Mouse (Mus musculus) heart, adult 9 months (tissue): ENCODE measurements at regions not wholly inside any gene's neighbourhood (a gene's known extent, or its start where the extent isn't known, plus 50 kb on each side); places are given as distances from the start of the nearest gene placed in this dataset.
A peak's percentile ranks its signal among the peaks of the same experiment; 100 is the strongest.

ENCODE experiments used
- DNase-seq, 2 experiments: peaks; one replicate each; pipeline ENCODE4 v3.0.0; 2022; ENCODE audit warnings: low spot score in 2 of 2

DNA sequence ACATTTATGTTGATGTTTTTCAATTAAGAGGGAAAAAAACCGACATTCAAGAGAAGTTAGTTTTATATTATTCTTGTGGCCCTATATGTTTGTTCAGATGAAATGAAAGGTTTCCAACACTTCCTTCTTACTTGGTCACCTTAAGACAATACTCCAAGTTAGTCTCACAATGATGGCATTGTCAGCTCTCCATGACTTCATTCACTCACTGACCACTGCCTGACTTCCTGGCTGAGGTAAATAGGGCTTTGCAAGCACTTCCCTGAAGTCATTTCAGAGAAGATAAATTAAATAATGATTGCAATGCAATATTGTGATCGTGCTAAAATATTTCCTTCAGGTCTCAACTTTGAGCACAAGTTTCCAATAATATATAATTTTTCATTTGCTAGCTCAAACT lies 197.9 kb upstream of the Cep162 start:
- no peak for DNase-seq

DNA sequence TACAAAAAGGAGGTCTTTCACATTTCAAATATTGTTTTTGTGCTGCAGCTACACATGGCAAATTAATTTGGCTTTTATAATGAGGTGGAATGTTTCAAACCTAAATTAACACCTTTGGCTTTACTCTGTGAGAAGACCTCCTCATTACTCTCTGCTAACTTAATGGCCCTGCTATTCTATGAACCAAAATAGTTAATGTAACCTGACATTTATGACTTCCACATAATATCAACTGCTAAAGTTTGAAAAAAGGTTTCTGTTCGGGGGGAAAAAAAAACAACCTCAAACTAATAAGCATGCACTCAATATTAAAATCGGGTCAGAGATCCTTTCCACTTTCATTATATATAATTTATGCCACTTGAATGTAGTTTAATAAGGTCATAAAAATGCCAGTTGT lies 197.2 kb upstream of the Cep162 start:
- DNase-seq = no peak

DNA sequence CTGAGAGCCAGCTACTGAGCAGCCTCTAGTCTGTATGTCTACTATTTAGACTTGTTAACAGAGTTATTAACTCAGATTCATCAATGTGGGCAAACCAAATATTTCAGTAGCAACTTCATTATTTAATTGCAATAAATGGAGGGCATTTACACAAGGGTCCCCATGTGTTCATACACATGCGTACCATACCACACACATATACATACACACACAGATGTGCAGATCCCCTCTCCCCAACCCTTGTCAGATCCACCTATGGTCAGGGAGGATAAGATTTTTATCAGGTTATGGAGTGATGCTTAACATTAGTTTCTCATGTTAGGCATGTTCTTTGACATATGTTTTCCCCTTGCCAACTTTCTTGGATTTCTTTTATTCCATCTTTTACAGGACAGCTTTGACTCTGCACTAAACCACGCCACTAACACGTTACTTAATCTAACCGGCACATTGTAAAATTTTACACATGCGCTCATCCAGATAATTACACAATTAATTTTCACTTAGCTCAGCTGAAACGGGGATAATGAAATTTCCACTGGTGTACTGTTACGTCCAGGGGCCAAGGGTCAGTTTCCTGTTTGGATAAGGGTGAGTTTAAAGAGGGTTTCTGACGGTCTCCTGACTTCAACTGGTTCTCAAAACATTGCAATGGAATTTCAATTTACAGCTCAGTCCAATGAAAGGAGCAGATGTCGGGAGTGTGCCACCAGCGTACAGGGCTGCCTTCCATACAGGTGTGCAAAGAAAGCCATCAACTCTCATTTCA lies 188.3 kb upstream of the Cep162 start:
- no peak for DNase-seq

DNA sequence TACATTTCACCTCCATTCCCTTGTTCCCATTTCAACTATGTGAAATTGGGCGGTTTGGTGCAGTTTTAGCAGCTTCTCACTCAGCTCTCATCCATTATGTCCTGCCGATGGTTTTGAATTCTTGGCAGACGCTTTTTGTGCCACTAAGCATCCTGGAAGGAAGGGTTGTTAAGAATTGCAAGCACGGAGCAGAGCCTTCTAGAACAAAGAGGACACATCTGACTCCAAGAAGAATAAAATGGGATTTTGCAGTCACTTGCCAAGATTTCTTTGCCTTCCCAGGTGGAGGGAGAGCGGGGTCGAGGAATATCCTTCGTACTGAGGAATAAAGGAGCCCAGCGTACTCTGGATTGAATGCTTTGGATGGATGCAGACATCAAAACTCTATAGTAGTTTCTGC lies 176.7 kb upstream of the Cep162 start:
- DNase-seq = no peak

DNA sequence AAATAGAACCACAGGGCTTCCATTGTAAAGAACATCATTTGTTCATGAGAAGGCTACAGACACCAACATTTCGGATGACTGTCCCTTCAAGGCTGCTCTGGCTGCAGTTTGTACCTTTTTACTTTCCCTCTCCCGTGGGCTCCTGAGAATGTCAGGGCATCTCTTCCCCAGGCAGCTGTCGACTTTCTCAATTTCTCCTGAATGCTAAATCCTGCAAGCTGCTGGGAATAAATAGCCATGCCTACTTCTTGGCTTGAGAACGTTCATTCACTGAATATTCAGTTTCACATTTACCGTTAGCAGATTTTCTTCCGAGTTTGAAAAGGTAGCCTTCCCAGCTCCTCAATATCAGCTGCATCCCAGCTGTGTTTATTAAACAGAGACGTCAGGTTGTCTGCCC lies 176.2 kb upstream of the Cep162 start:
- no peak for DNase-seq

DNA sequence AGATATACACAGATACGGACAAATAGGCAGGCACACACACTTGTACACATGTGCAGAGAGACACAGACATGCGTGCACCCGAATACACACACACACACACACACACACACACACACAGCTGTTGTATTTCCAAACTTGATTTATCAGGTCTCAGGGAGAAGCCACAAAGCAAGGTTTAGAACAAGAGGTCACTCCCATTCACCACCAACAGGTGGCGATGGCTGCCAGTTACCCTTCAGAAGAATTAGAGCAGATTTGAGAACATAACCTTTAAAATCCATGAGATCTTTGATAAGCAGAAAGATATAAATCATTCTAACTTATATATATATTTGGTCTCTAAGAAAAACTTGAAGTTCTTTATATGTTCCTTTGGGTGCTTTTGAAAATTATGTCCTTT lies 169.9 kb upstream of the Cep162 start:
- DNase-seq = no peak

DNA sequence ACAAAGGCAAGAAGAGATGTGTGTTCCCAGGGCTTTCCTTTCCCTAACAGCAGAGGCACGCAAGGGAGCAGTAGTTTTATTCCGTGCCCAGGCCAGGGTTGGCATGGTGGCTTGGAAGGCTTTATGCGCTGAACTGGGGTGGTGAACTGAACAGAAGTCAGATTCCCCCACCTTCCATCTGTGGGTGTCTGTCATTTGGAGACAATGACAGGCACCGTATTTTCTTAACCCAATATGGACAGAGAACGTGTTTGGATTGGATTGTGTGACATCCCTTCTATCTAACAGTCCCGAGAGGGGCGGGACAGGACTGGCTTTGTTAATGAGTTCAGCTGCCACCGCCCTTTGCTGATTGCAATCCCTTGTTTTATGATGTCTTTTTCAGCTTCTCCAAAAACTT lies 165.8 kb upstream of the Cep162 start:
- DNase-seq = no peak

DNA sequence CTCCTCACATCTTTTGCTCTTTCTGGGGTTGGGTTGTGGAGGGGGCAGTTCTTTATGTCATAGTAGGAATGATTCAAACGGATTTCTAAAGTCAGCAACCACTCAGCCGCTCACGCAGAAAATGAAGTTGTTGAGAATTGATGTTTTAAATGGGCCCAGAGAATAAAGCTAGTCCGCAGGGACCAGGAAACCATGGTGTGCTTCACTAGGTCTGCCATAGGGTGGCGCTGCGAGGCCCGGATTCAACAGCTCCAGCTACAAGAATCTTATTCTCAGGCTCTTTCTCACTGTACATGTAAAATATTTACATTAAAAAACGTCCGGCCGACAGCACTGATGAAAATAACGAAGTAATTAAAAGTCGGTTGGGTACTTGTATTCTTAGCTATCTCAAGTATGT lies 164.0 kb upstream of the Cep162 start:
- peak in 1 of 2 experiments; percentile 3 for DNase-seq

DNA sequence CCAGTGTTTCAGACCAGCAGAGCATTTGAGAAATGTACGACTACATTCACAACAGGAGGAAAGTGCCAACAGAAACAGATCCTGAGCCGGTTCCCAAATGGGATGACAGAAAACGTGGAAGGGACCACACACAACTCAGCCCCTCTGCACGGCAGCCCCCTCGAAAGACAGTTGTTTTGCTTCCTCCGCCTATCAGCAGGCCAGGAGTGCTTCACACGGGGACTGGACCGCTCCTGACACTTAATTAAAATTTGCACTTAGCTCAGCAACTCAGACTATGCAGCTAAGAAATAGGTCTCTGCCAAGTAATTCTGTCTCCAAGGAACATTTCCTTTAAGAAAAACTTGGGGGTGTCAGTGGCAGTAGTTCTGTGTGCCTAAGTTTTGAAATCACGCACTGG lies 157.6 kb upstream of the Cep162 start:
- DNase-seq = no peak

DNA sequence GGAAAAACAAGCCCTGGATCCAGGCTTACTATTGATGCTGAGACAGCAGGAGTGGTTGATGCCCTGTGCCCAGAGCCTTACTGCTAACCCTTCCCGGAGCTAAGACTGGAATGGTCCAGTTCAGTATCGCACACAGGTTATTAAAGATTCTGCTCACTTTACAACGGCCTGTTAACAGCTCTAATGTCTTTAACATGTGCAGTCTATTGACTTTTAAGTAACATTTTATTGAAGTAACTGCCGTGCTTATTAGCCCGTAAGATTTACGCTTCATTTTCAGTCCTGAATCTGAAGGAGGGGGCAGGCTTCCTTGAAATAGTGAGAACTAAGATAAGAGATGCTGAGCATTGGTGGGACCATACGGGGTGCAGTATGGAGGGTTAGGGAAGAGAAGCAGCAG lies 155.7 kb upstream of the Cep162 start:
- no peak for DNase-seq

DNA sequence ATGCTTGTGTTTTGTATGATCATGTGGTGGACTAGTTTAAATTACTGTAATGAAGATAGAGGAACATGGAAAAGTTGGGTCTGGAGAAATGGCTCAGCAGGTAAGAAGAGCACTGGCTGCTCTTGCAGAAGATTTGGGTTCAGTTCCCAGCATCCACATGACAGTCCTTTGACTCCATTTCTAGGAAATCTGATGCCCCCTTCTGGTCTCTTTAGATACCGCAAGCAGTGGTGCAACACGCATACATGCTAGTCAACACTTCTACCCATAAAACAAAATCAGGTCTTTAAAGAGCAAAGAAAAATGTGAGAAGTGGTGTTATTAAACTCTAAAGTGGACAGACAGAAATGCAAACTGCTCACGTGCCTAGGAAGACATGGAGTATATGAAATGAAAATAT lies 154.4 kb upstream of the Cep162 start:
- DNase-seq = no peak

DNA sequence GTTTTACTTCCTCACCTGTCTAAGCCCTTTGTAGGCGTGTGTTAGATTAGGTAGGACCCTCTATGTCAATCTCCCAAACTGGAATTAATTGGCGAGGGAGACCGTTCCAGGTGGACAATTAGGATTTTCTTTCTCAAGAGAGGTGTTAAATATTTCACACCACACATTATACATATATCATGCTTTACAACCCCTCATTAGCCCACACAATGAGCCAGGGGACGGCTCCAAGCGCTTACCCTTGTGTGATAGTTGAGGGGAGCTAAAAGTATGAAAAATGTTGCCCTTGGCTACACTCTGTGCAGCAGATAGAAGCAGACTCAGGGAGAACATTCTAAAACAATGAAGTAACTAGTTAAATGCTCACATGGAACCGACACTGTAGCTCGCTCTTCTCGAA lies 153.5 kb upstream of the Cep162 start:
- no peak for DNase-seq

DNA sequence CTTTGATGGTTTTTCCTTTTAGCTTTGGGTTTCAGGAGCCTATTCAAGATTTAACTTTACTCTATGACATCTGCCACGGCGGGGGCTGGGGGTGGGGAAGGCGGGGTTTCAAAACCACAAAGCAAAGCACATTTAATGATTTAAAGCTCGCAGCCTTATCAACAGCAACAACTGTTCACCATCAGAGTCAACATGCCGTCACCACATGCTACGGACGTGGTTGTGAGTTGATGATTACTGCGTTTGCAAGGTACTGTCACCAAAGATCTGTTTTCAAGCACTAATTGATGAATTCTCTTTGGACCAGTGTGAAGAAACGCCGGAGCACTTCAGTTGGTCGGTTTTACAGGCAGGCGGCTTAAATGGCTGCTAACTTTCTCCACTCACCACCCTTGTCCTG lies 151.1 kb upstream of the Cep162 start:
- no peak for DNase-seq

DNA sequence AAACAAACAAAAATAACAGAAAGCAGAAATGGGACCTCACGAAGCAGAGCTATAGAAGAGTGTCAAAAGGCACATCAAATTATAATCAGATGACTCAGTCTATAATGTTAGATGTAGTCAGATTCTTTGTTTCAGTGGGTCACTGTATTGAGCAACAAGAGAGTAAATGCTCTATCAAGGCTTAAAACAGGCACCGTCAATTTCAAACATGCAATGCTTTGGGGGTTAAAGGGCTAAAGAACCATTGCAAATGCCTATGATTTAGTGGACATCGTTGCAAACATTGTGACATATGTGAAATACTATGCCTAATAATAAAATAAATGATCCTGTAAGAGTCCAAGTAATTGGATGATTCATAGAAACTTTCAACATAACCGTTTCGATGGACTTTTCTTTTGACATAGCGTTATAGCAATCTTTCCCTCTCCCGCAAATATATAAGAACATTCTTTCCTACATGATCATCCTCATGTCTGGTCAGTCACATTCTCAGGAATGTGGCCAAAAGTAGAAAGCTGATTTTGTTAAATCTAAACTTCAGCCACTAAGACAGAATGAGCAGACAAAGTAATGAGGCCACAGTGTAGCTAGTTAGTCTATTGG lies 149.9 kb upstream of the Cep162 start:
- DNase-seq = no peak

DNA sequence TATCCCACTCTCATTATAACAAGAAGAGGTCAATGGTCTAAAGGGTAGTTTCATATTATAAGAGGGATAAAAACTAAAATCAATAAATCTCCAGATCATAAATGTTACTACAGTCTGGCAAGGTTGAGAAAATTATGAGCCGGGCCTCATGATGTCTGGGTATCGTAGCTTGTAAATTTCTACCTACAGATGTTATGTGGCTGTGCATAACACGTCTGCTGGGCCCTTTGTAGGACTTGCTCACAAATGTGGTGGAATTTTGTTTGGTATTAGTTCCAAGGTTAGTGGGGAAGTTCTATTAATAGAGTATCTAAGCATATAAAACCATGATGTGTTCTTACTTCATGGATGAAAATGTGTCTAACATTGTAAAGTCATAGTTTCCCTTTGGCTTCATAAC lies 146.7 kb upstream of the Cep162 start:
- DNase-seq = no peak

DNA sequence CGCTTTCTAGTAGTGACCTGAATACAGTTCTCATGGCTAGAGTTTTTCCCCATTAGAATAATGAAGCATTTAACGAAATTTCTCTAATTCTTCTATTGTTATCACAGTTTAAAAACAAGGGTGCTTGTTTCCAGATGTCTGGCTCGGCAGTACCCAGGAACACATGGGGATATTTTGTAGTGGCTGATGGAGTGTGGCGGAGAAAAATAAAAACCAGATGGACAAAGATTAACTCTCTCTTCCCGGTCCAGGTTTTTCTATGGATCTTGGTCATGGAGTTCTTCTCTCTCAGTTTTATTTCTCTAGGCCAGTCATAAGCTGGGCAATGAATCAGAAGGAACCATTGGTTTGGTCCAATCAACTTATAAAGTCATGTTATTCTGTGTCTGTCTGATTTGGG lies 132.2 kb upstream of the Cep162 start:
- DNase-seq = no peak

DNA sequence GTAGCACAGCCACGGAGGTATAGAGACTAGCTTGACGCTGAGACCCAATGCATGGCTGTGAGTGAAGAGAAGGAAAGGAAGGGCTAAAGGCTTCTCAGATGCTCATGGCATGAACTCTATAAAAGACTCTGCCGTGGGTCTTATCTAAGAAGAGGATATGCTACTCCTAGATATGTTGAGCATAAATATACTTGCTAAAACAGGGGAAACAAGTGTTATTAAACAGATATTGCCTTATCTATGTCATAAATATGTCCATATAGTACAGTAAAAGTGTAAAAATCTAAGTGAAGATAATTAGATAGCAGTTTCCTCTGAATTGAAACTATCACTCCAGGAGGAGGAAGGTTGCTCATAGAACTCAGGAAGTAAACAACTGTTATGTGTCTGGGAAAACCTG lies 128.2 kb upstream of the Cep162 start:
- DNase-seq = no peak

DNA sequence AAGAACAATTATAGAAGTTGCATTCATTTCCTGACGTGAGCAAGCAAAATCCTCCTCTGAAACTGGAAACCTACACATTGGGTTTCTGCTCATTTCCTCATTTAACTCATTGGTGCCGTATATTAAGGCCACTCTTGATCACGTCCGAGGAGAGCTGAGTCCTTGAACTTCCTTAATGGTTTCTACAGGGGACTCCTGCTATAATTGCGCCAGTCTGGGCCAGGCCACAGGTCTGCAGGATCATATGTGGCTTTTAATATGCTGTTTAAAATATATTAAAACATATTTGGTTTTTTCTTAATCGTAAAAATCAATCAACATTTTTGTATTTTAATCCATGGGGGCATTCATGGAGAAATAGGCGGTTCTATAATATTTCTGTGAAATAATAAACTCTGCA lies 122.6 kb upstream of the Cep162 start:
- DNase-seq = no peak

DNA sequence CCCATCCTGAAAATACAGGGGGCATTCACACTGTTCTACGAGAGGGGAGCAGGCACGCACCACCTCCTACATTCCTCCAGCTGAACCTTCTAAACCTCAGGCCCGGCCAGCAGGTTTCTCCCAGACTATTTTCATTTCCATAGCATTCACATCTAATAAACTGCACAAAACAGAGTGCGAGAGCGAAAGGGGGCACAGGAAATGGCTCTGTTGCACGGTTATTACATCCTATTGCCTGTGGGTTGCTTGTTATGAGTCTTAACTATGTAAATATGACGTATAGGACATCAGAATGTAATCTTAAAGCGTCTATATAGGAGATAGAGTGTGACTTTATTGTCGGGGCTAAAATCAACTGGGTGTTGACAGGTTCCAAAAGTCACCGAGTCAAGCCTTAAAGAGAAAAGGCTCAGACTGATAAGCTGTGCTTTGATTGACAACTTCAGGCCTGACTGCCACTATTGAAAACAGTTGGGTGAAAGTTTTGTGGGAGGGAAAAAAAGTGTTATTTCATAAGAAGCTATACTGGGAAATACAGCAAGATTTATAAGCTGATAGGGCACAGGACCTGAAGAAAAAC lies 121.5 kb upstream of the Cep162 start:
- no peak for DNase-seq

DNA sequence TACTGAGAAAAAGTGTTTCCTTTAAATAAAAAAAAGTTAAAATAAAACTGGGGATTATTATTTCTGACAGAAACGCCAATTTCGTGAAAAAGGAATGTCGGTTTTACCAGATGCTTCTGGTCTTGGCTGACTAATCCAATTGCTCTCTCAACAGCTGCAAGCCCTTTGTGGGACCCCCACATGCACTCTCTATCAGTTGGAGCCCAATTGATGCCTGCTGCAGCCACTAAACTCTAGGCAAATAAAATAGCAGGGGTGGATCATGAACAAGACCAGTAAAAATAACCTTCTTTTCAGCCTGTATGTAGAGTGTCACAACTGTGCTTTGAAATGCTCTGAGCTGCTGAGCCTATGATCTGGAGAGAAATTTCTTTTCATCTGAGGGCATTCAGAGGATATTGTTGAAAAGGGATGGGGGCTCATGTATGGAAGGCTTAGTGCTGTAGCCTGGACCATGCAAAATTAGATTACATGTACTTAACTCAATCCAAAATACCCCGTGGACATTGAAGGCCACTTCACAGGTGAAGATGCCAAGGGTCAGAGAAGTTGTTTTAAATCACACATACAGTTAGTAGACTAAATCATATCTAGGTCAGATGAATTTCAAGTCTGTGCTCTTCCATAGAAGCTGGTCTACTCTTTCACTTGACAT lies 117.0 kb upstream of the Cep162 start:
- DNase-seq = no peak

DNA sequence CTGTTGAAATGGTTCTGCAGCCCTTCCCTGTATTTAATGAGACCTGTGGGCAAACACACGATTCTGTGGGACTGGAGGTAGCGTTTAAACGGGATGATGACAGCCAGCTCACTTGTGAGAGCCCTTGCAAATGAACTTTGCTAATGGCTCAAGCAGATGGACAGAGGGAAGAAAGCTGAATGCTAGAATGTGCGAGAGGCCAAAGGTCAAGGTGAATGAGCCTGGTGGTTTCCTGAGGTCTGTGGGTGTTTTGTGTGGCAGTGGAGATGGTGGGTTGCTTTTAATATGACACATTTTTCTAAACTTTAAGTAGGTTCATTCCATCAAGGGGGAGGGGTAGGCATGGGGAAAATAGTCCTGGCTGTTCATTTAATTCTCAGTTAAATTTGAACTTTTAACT lies 113.7 kb upstream of the Cep162 start:
- DNase-seq = no peak

DNA sequence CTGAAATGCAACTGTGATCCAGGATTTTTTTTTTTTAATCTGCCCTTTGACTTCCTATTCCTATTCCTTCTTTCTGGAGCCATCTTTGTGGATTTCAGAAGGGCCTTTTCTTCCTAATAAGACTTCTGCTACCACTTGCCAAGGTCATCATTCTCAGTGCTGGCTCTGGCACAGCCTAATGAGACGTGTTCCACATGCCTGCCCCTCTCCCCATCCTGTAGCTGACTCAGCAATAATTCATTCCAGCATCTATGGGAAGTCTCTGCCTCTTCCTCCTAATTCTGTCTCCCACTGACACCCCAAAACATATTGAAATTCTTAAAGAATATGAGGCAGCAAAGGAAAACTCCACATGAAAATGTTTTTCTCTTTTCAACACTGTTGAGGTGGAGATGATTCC lies 91.7 kb upstream of the Cep162 start:
- no peak for DNase-seq

DNA sequence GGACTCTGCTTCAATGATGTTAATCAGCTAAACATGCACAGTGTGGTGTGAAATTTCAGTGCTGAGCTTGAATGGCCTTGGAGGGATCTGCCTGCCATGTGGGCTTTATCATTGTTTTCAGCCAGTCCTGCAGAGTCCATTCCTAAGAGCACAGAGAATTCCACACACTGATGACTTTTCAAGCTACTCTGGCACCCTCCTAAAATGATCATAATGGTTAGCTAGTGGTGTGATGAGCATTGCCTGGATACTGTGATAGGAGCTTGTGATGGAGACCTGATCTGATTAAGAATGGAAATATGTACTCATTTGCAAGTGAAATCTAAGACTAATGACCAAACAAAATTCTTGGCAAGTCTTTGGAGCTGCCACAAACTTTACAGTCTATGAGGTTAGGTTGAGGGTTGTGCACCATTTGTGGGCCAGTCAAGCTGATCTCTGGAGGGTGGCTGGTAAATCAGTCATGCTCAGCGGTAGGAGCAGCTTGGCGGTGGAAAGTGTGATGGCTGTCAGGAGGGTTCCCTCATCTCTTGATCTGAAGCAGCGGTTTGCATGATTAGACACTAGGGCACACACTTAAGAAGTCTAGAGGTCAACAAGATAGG lies 91.0 kb upstream of the Cep162 start:
- DNase-seq = no peak
